Mouse (Mus musculus) forebrain, embryonic 15.5 days (tissue): ENCODE data around the gene Clic5. TPM values are rescaled to one million over a fixed set of nuclear protein-coding genes. Genes with fewer than 3 reads are reported as not detected.

ENCODE experiments used
- ATAC-seq: fragments of 200-750 bp; cut with Nextera tagmentation; replicated peaks from 2 replicates; pipeline ENCODE4 v1.8.0; 2017; ENCODE audit warnings: mild to moderate bottlenecking, moderate TSS enrichment, moderate library complexity
- H3K27ac ChIP-seq: fragments of 300-500 bp; sonication (generic); replicated peaks from 2 replicates; pipeline ENCODE4 v1.5.1; 2015; ENCODE audit warnings: mild to moderate bottlenecking, inconsistent platforms
- H3K27me3 ChIP-seq: fragments of 300-500 bp; sonication (generic); 2 replicates; pipeline ENCODE4 v1.6.1; 2015; ENCODE audit warnings: inconsistent platforms
- H3K36me3 ChIP-seq: fragments of 300-500 bp; sonication (generic); 2 replicates; pipeline ENCODE4 v1.6.1; 2015; ENCODE audit warnings: mild to moderate bottlenecking, inconsistent platforms
- H3K4me1 ChIP-seq: fragments of 300-500 bp; sonication (generic); 2 replicates; pipeline ENCODE4 v1.6.1; 2015; ENCODE audit warnings: inconsistent platforms
- H3K4me2 ChIP-seq: fragments of 300-500 bp; sonication (generic); replicated peaks from 2 replicates; pipeline ENCODE4 v1.6.1; 2015; ENCODE audit warnings: mild to moderate bottlenecking, inconsistent platforms
- H3K4me3 ChIP-seq: fragments of 300-500 bp; sonication (generic); 2 replicates; pipeline ENCODE4 v1.5.1; 2015; ENCODE audit warnings: mild to moderate bottlenecking, inconsistent platforms
- H3K9ac ChIP-seq: fragments of 300-500 bp; sonication (generic); replicated peaks from 2 replicates; pipeline ENCODE4 v1.6.1; 2015; ENCODE audit warnings: mild to moderate bottlenecking, inconsistent platforms
- H3K9me3 ChIP-seq: fragments of 300-500 bp; sonication (generic); 2 replicates; pipeline ENCODE4 v1.6.1; 2016; ENCODE audit warnings: inconsistent platforms
- WGBS: fragments of 180-500 bp; shearing (Covaris S2); methylation state at CpG from one replicate; pipeline ENCODE4 v1.1.7; 2015; ENCODE audit warnings: mixed read lengths; 5-methylcytosine and 5-hydroxymethylcytosine counted together
- polyA plus RNA-seq: library from polyadenylated mRNA; unstranded; fragments of >200 nt; fragmentation: Nextera tagmentation; extraction: Ambion mirVana; gene quantifications from 2 replicates; pipeline ENCODE4 v1.2.1, GENCODE M21; 2015

The Clic5 gene
- 0.03 and 0.06 TPM in 2 replicates for polyA plus RNA-seq

- Histone ChIP-seq H3K9me3 (no peaks in the 10 kb centered on the region), H3K4me2 (peak within 1 kb of the TSS; percentile 66), H3K27ac (no peak within 1 kb of the TSS), H3K4me1 (peaks cover 14% of the 10 kb centered on the region), H3K36me3 (no peaks in the 10 kb centered on the region), H3K9ac (no peak within 1 kb of the TSS), H3K27me3 (peaks cover 17% of the 10 kb centered on the region), H3K4me3 (peak within 1 kb of the TSS; percentile 38)
- peak; percentile 41; the same call in 1 of the 2 replicates for ATAC-seq
- 2% methylated on average over 24 of the region's 24 CpGs for WGBS
Measured at GRCm38 (mm10) chr17:44188042-44188768, at the start of gene Clic5. TSS of gene Clic5 (plus strand) at chr17:44188584.

GRCm38 (mm10) chr17:44145806-44146205, 42.6 kb upstream of the Clic5 start:
- ATAC-seq: no peak
- H3K9me3 ChIP-seq: no peaks in the 10 kb centered on the region
- WGBS: 82% methylated on average over 1 of the region's 1 CpGs
- H3K27me3 ChIP-seq: no peaks in the 10 kb centered on the region
- no peaks in the 10 kb centered on the region for H3K4me1 ChIP-seq
- no peak overlapping the region for H3K9ac ChIP-seq
- H3K36me3 ChIP-seq: no peaks in the 10 kb centered on the region
- no peak overlapping the region for H3K4me2 ChIP-seq
- no peak overlapping the region for H3K4me3 ChIP-seq
- H3K27ac ChIP-seq: no peak overlapping the region

GRCm38 (mm10) chr17:44148109-44148846, 40.1 kb upstream of the Clic5 start:
- Histone ChIP-seq H3K27ac (no peak overlapping the region), H3K9ac (no peak overlapping the region), H3K9me3 (no peaks in the 10 kb centered on the region), H3K4me1 (no peaks in the 10 kb centered on the region), H3K4me2 (no peak overlapping the region), H3K4me3 (no peak overlapping the region), H3K27me3 (no peaks in the 10 kb centered on the region), H3K36me3 (no peaks in the 10 kb centered on the region)
- no peak for ATAC-seq
- 95% methylated on average over 5 of the region's 5 CpGs for WGBS

- Histone ChIP-seq H3K4me1 (no peaks in the 10 kb centered on the region), H3K36me3 (no peaks in the 10 kb centered on the region), H3K27ac (no peak overlapping the region), H3K9ac (no peak overlapping the region), H3K4me2 (no peak overlapping the region), H3K4me3 (no peak overlapping the region), H3K9me3 (no peaks in the 10 kb centered on the region), H3K27me3 (no peaks in the 10 kb centered on the region)
- 74% methylated on average over 3 of the region's 3 CpGs for WGBS
- no peak for ATAC-seq
Measured at GRCm38 (mm10) chr17:44151130-44151529, 37.3 kb upstream of the Clic5 start.

- Histone ChIP-seq H3K27me3 (no peaks in the 10 kb centered on the region), H3K4me3 (no peak overlapping the region), H3K36me3 (no peaks in the 10 kb centered on the region), H3K4me1 (no peaks in the 10 kb centered on the region), H3K4me2 (no peak overlapping the region), H3K9me3 (no peaks in the 10 kb centered on the region), H3K9ac (no peak overlapping the region), H3K27ac (no peak overlapping the region)
- WGBS: 84% methylated on average over 8 of the region's 8 CpGs
- ATAC-seq: no peak
Measured at GRCm38 (mm10) chr17:44151889-44152288, 36.5 kb upstream of the Clic5 start.

- Histone ChIP-seq H3K9ac (no peak overlapping the region), H3K4me2 (no peak overlapping the region), H3K27ac (no peak overlapping the region), H3K9me3 (no peaks in the 10 kb centered on the region), H3K4me1 (no peaks in the 10 kb centered on the region), H3K27me3 (no peaks in the 10 kb centered on the region), H3K36me3 (no peaks in the 10 kb centered on the region), H3K4me3 (no peak overlapping the region)
- no peak for ATAC-seq
- WGBS: 48% methylated on average over 5 of the region's 5 CpGs
Measured at GRCm38 (mm10) chr17:44153871-44154270, 34.5 kb upstream of the Clic5 start.

GRCm38 (mm10) chr17:44155204-44155603, 33.2 kb upstream of the Clic5 start:
- H3K27me3 ChIP-seq: no peaks in the 10 kb centered on the region
- H3K9me3 ChIP-seq: no peaks in the 10 kb centered on the region
- ATAC-seq: no peak
- H3K4me3 ChIP-seq: no peak overlapping the region
- H3K27ac ChIP-seq: no peak overlapping the region
- no peaks in the 10 kb centered on the region for H3K36me3 ChIP-seq
- no peak overlapping the region for H3K9ac ChIP-seq
- WGBS: 66% methylated on average over 2 of the region's 2 CpGs
- H3K4me2 ChIP-seq: no peak overlapping the region
- no peaks in the 10 kb centered on the region for H3K4me1 ChIP-seq

GRCm38 (mm10) chr17:44158186-44158585, 30.2 kb upstream of the Clic5 start:
- no peak for ATAC-seq
- no peak overlapping the region for H3K9ac ChIP-seq
- H3K36me3 ChIP-seq: no peaks in the 10 kb centered on the region
- H3K4me1 ChIP-seq: no peaks in the 10 kb centered on the region
- no peak overlapping the region for H3K27ac ChIP-seq
- no peaks in the 10 kb centered on the region for H3K9me3 ChIP-seq
- 68% methylated on average over 1 of the region's 1 CpGs for WGBS
- H3K27me3 ChIP-seq: no peaks in the 10 kb centered on the region
- H3K4me2 ChIP-seq: no peak overlapping the region
- no peak overlapping the region for H3K4me3 ChIP-seq

GRCm38 (mm10) chr17:44160449-44160848, 27.9 kb upstream of the Clic5 start:
- H3K27ac ChIP-seq: no peak overlapping the region
- WGBS: 93% methylated on average over 11 of the region's 11 CpGs
- no peaks in the 10 kb centered on the region for H3K4me1 ChIP-seq
- no peak overlapping the region for H3K4me3 ChIP-seq
- no peaks in the 10 kb centered on the region for H3K27me3 ChIP-seq
- H3K9me3 ChIP-seq: no peaks in the 10 kb centered on the region
- H3K9ac ChIP-seq: no peak overlapping the region
- no peaks in the 10 kb centered on the region for H3K36me3 ChIP-seq
- no peak overlapping the region for H3K4me2 ChIP-seq
- no peak for ATAC-seq

- Histone ChIP-seq H3K27me3 (no peaks in the 10 kb centered on the region), H3K9me3 (no peaks in the 10 kb centered on the region), H3K36me3 (no peaks in the 10 kb centered on the region), H3K9ac (no peak overlapping the region), H3K27ac (no peak overlapping the region), H3K4me1 (no peaks in the 10 kb centered on the region), H3K4me3 (no peak overlapping the region), H3K4me2 (no peak overlapping the region)
- WGBS: 57% methylated on average over 5 of the region's 5 CpGs
- ATAC-seq: no peak
Measured at GRCm38 (mm10) chr17:44162514-44162913, 25.9 kb upstream of the Clic5 start.

GRCm38 (mm10) chr17:44162935-44163334, 25.4 kb upstream of the Clic5 start:
- ATAC-seq: no peak
- Histone ChIP-seq H3K4me2 (no peak overlapping the region), H3K4me3 (no peak overlapping the region), H3K27ac (no peak overlapping the region), H3K27me3 (no peaks in the 10 kb centered on the region), H3K4me1 (no peaks in the 10 kb centered on the region), H3K9me3 (no peaks in the 10 kb centered on the region), H3K9ac (no peak overlapping the region), H3K36me3 (no peaks in the 10 kb centered on the region)
- 82% methylated on average over 5 of the region's 5 CpGs for WGBS

- Histone ChIP-seq H3K36me3 (no peaks in the 10 kb centered on the region), H3K4me1 (no peaks in the 10 kb centered on the region), H3K9me3 (no peaks in the 10 kb centered on the region), H3K27ac (no peak overlapping the region), H3K4me2 (no peak overlapping the region), H3K9ac (no peak overlapping the region), H3K4me3 (no peak overlapping the region), H3K27me3 (no peaks in the 10 kb centered on the region)
- 77% methylated on average over 11 of the region's 11 CpGs for WGBS
- no peak for ATAC-seq
Measured at GRCm38 (mm10) chr17:44165730-44166347, 22.5 kb upstream of the Clic5 start.
